ENCODE assay signal across 14 mouse cellular contexts in genomic region chr4:149641400-149641799, GRCm38 (mm10).
"Had no signal": no experiment of that assay in that cellular context is flagged by ENCODE, and none has a peak within 500 bp of the region (broad histone marks: within the 10 kb centered on the region; RNA-seq: fewer than 3 reads in every experiment).

No protein-coding gene starts in this region.

- H3K4me2 ChIP-seq: liver, embryonic 11.5 days; liver, embryonic 15.5 days; midbrain, embryonic 12.5 days; neural tube, embryonic 13.5 days had no signal

- H3K27me3 ChIP-seq: liver, embryonic 15.5 days; midbrain, embryonic 12.5 days; neural tube, embryonic 13.5 days had no signal

- H3K9me3 ChIP-seq: limb, embryonic 10.5 days; liver, embryonic 15.5 days; midbrain, embryonic 12.5 days; neural tube, embryonic 13.5 days had no signal

- H3K36me3 ChIP-seq: liver, embryonic 15.5 days had no signal

- H3K4me3 ChIP-seq: left cerebral cortex, adult 2 months; limb, embryonic 10.5 days; liver, embryonic 15.5 days; midbrain, embryonic 12.5 days; neural tube, embryonic 13.5 days had no signal

- H3K27ac ChIP-seq: left cerebral cortex, adult 2 months; limb, embryonic 10.5 days; liver, embryonic 15.5 days; midbrain, embryonic 12.5 days; neural tube, embryonic 13.5 days had no signal

- ATAC-seq: lung, postnatal 0 days; midbrain, embryonic 16.5 days had no signal

- H3K9ac ChIP-seq: liver, embryonic 15.5 days; midbrain, embryonic 12.5 days; neural tube, embryonic 13.5 days had no signal

- H3K4me1 ChIP-seq: limb, embryonic 10.5 days; neural tube, embryonic 13.5 days had no signal

- DNase-seq: kidney, postnatal 10 days; lung, adult 2 months; lung, postnatal 36 days; retina, postnatal 1 day; thymus, adult 18-20 months; thymus, postnatal 14 days had no signal
